Mouse (Mus musculus) lung, embryonic 15.5 days (tissue): ENCODE results near the gene 1810062G17Rik. TPM values are rescaled to one million over a fixed set of nuclear protein-coding genes. Genes with fewer than 3 reads are reported as not detected.

Experiments used
- ATAC-seq: fragments of 200-750 bp; cut with Nextera tagmentation; 2 replicates; pipeline ENCODE4 v1.8.0; 2017; ENCODE audit warnings: moderate number of reproducible peaks, borderline replicate concordance; ENCODE audit not compliant: low FRiP score, low TSS enrichment; ENCODE audit errors: extremely low read depth
- H3K27ac ChIP-seq: fragments of 300-500 bp; sonication (generic); 2 replicates; pipeline ENCODE4 v1.5.1; 2015; ENCODE audit warnings: moderate library complexity, mild to moderate bottlenecking, inconsistent platforms
- H3K27me3 ChIP-seq: fragments of 300-500 bp; sonication (generic); 2 replicates; pipeline ENCODE4 v1.6.1; 2015; ENCODE audit warnings: inconsistent platforms
- H3K36me3 ChIP-seq: fragments of 300-500 bp; sonication (generic); 2 replicates; pipeline ENCODE4 v1.6.1; 2015; ENCODE audit warnings: inconsistent platforms
- H3K4me1 ChIP-seq: fragments of 300-500 bp; sonication (generic); 2 replicates; pipeline ENCODE4 v1.6.1; 2015; ENCODE audit warnings: inconsistent platforms
- H3K4me2 ChIP-seq: fragments of 300-500 bp; sonication (generic); 2 replicates; pipeline ENCODE4 v1.6.1; 2015; ENCODE audit warnings: inconsistent platforms, mild to moderate bottlenecking, moderate library complexity
- H3K4me3 ChIP-seq: fragments of 300-500 bp; sonication (generic); 2 replicates; pipeline ENCODE4 v1.5.1; 2015; ENCODE audit warnings: mild to moderate bottlenecking, inconsistent platforms
- H3K9ac ChIP-seq: fragments of 300-500 bp; sonication (generic); 2 replicates; pipeline ENCODE4 v1.6.1; 2015; ENCODE audit warnings: inconsistent platforms
- H3K9me3 ChIP-seq: fragments of 300-500 bp; sonication (generic); 2 replicates; pipeline ENCODE4 v1.6.1; 2016; ENCODE audit warnings: inconsistent platforms
- WGBS: fragments of 180-500 bp; shearing (Covaris S2); methylation state at CpG from one replicate; pipeline ENCODE4 v1.1.7; 2015; 5-methylcytosine and 5-hydroxymethylcytosine counted together
- polyA plus RNA-seq: library from polyadenylated mRNA; unstranded; fragments of >200 nt; fragmentation: Nextera tagmentation; extraction: Ambion mirVana; gene quantifications from 2 replicates; pipeline ENCODE4 v1.2.1, GENCODE M21; 2015

1810062G17Rik gene
- polyA plus RNA-seq: 2.6 and 2.9 TPM in 2 replicates

DNA sequence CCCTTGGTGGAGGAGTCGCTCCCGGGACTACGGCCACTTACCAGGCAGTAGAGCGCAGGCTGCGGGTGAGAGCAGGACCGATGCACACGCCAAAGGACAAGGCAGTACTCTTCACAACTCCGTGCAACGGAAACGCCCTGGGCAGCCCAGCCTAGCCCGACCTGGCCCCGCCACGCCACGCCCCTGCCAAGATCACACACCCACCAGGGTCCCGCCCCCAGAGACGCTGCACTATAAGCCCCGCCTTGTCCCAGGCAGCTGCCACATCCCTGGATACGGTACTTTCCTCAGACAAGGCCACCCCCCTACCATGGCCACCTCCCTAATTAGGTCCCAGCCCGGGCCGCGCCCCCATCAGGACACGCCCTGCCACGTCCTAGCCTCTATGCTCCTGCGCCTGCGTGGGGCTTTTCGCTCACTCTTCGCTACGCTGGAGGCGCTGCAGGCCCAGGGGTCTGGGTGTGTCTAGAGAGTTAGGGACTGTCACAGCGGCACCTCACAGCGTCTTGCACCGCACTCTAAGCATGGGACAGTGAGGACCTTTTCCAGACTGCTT is at the start of gene 1810062G17Rik, which contains the start of gene Anxa5:
1810062G17Rik (plus strand) TSS at position 406 of the 556 bp plus-strand sequence.
Anxa5 (minus strand) TSS at position 363 of the 556 bp plus-strand sequence.
- Histone ChIP-seq H3K4me3 (peak within 1 kb of the TSS; percentile 82), H3K4me1 (peaks cover 18% of the 10 kb centered on the region), H3K9ac (peak within 1 kb of the TSS; percentile 84), H3K27me3 (no peaks in the 10 kb centered on the region), H3K4me2 (peak within 1 kb of the TSS; percentile 79), H3K27ac (peak within 1 kb of the TSS; percentile 90), H3K36me3 (no peaks in the 10 kb centered on the region), H3K9me3 (no peaks in the 10 kb centered on the region)
- peak; percentile 99 for ATAC-seq
- under 1% methylated on average over 32 of the region's 32 CpGs for WGBS

DNA sequence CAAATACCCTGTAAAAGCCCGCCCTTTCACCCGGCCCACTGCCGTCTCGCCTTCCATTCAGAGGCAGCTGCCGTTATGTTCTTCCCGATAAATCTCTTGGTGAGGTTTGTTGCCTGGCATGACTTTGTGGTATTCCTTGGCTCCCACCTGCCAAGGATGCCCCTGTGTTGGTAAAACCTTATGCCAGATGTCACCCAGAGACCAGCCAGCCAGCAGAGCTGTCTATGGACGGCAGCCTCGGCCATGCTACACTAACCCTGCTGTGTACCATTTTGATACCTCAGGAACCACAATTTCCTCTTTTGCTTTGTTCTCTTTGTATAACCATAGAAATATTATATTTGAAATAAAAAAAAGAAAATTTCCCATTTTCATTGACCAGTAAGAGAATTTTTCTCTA is 48.4 kb upstream of the 1810062G17Rik start:
- no peaks in the 10 kb centered on the region for H3K4me1 ChIP-seq
- ATAC-seq: no peak
- WGBS: 92% methylated on average over 8 of the region's 8 CpGs

DNA sequence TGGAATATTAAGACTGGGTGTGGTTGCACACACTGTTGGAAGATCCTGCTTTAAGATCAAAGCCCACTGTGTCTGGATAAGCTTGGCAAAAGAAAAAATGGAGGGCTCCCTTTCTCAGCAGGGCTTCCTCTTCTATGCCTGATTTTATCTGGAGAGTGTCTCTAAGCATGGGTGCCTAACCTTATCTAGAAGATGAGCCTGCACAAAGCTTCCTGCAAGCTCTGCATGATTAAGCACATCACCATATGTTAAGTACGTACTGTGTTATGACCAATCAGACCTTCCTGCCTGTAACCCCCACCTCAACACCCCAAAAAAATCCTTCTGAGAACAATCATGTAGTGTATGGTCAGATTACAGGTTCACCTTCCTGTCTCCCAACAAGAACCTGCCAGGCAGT is 45.4 kb upstream of the 1810062G17Rik start:
- no peak overlapping the region for H3K4me3 ChIP-seq
- no peaks in the 10 kb centered on the region for H3K9me3 ChIP-seq
- 85% methylated on average over 1 of the region's 1 CpGs for WGBS

More for the DNA sequence above, 48.4 kb upstream of the 1810062G17Rik start:
- Histone ChIP-seq H3K4me3 (no peak overlapping the region), H3K4me2 (no peak overlapping the region), H3K9ac (no peak overlapping the region), H3K36me3 (no peaks in the 10 kb centered on the region), H3K9me3 (no peaks in the 10 kb centered on the region), H3K27me3 (no peaks in the 10 kb centered on the region), H3K27ac (no peak overlapping the region)

DNA sequence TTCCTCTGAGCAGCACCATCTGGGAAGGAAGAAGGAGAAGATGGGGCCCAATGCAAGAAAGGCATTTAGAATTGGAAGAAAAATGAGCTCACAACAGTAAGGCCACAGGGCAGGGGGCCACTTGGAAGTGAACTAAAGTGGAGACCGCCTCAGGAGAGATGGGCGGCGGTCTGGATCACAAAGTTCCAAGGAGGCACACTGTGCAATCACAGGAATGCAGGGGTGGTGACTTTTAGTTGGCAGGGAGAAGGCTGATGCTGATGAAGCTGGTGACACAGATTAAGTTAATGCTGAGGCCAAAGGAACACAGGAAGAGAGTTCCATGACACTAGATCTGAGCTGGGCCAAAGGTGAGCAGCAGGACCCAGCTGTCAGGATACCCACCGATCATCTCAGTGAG is 35.5 kb upstream of the 1810062G17Rik start:
- 0 out of 2 replicates have a peak, but pooled peaks cover 8% of the 10 kb centered on the region for H3K4me1 ChIP-seq
- H3K4me3 ChIP-seq: no peak overlapping the region
- 41% methylated on average over 4 of the region's 4 CpGs for WGBS
- 0 out of 2 replicates have a peak, but pooled peaks have one; percentile 12 for ATAC-seq
- no peak overlapping the region for H3K27ac ChIP-seq
- no peak overlapping the region for H3K9ac ChIP-seq
- H3K4me2 ChIP-seq: no peak overlapping the region
- no peaks in the 10 kb centered on the region for H3K9me3 ChIP-seq
- H3K27me3 ChIP-seq: no peaks in the 10 kb centered on the region
- no peaks in the 10 kb centered on the region for H3K36me3 ChIP-seq

More for the DNA sequence above, 45.4 kb upstream of the 1810062G17Rik start:
- no peaks in the 10 kb centered on the region for H3K36me3 ChIP-seq
- no peaks in the 10 kb centered on the region for H3K27me3 ChIP-seq
- H3K27ac ChIP-seq: no peak overlapping the region
- H3K4me2 ChIP-seq: no peak overlapping the region
- ATAC-seq: no peak
- no peak overlapping the region for H3K9ac ChIP-seq
- H3K4me1 ChIP-seq: no peaks in the 10 kb centered on the region

DNA sequence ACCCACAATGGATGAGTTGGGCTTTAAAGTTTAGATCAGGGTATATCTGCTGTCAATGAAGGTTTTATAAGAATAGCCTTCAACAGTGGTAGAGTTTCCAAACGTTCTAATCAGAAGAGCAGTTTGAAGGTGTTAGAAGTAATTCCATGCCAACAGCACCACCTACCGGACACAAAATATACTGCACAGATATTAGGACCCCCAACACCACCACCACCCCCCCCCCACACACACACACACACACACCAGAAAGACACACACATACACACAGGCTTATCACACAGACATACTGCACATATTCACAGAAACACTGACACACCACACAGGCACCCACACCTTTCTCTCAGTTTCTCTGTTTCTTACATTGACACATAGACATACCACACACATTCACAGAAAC is 33.3 kb upstream of the 1810062G17Rik start:
- no peak overlapping the region for H3K4me2 ChIP-seq
- WGBS: 0% methylated on average over 2 of the region's 2 CpGs
- H3K9ac ChIP-seq: no peak overlapping the region
- no peaks in the 10 kb centered on the region for H3K27me3 ChIP-seq
- no peak overlapping the region for H3K4me3 ChIP-seq
- no peak overlapping the region for H3K27ac ChIP-seq
- no peaks in the 10 kb centered on the region for H3K9me3 ChIP-seq
- 0 out of 2 replicates have a peak, but pooled peaks cover under 1% of the 10 kb centered on the region for H3K36me3 ChIP-seq
- peak; percentile 40; the same call in 1 of the 2 replicates for ATAC-seq
- H3K4me1 ChIP-seq: 0 out of 2 replicates have a peak, but pooled peaks cover 8% of the 10 kb centered on the region

DNA sequence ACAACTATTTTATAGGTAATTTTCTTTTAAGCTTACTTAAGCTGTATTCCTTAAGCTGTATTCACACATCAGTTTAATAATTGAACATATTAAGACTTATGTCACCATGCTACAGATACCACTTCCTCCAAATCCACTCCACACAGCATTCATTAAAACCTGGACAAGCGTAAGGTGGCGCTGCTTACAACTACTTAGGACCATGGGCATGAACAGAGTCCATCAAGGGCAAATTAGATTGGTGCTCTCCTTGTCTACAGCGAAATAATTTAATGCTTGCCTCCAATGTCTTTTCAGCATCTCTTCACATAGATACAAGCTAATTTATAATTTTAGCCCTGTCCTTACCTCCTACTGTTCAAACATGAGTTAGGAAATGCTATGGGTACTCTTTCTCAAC is 29.7 kb upstream of the 1810062G17Rik start:
- WGBS: 92% methylated on average over 3 of the region's 3 CpGs
- H3K4me2 ChIP-seq: no peak overlapping the region

DNA sequence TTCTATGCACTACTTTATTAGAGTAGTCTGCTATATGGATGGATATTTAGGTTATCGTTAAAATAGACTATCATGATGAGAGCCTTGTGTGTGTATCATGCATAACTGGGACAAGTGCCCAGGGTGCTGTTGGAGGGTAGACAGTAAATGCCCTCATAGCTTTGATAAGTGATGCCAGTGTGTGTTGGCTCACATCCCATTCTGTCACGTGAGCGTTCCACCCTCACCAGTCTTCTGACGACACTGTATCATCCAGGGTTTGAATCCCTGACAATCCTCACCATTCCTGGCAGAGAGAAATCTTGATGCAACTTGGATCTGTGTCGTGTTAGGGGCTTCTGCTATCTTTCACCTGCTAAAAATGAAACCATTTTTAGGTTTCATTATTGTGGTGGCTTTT is 29.2 kb upstream of the 1810062G17Rik start:
- no peak overlapping the region for H3K27ac ChIP-seq
- 69% methylated on average over 5 of the region's 5 CpGs for WGBS
- no peak overlapping the region for H3K9ac ChIP-seq
- H3K9me3 ChIP-seq: no peaks in the 10 kb centered on the region
- H3K27me3 ChIP-seq: no peaks in the 10 kb centered on the region
- peaks cover 33% of the 10 kb centered on the region for H3K36me3 ChIP-seq
- H3K4me3 ChIP-seq: no peak overlapping the region
- ATAC-seq: no peak
- H3K4me1 ChIP-seq: no peaks in the 10 kb centered on the region
- no peak overlapping the region for H3K4me2 ChIP-seq

More for the DNA sequence above, 29.7 kb upstream of the 1810062G17Rik start:
- H3K36me3 ChIP-seq: peaks cover 28% of the 10 kb centered on the region
- no peak overlapping the region for H3K9ac ChIP-seq
- no peak overlapping the region for H3K27ac ChIP-seq
- H3K4me3 ChIP-seq: no peak overlapping the region
- H3K27me3 ChIP-seq: no peaks in the 10 kb centered on the region
- no peaks in the 10 kb centered on the region for H3K9me3 ChIP-seq
- H3K4me1 ChIP-seq: no peaks in the 10 kb centered on the region
- ATAC-seq: no peak

DNA sequence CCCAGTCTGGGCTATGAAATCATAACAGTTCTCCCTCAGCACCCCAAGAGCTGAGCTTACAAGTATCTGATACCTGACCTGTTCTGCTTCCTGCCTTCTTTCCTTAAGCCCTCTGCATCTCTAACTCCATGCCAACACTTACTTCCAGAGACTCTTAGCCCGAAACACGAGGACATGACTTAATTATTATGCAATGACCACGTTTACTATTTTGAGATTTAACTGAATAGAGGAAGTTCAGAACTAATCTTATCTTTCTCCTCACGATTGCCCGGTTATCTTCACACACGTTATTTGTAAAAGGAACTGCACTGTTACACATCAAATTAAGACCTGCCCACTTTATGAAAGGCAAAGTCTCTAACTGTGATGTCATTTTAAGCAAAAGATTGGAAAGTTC is 28.8 kb upstream of the 1810062G17Rik start:
- no peak overlapping the region for H3K9ac ChIP-seq
- no peak overlapping the region for H3K4me3 ChIP-seq
- no peak overlapping the region for H3K4me2 ChIP-seq
- 40% methylated on average over 6 of the region's 6 CpGs for WGBS
- H3K27ac ChIP-seq: no peak overlapping the region
- no peaks in the 10 kb centered on the region for H3K4me1 ChIP-seq
- no peaks in the 10 kb centered on the region for H3K27me3 ChIP-seq
- peaks cover 37% of the 10 kb centered on the region for H3K36me3 ChIP-seq
- no peak for ATAC-seq
- no peaks in the 10 kb centered on the region for H3K9me3 ChIP-seq

DNA sequence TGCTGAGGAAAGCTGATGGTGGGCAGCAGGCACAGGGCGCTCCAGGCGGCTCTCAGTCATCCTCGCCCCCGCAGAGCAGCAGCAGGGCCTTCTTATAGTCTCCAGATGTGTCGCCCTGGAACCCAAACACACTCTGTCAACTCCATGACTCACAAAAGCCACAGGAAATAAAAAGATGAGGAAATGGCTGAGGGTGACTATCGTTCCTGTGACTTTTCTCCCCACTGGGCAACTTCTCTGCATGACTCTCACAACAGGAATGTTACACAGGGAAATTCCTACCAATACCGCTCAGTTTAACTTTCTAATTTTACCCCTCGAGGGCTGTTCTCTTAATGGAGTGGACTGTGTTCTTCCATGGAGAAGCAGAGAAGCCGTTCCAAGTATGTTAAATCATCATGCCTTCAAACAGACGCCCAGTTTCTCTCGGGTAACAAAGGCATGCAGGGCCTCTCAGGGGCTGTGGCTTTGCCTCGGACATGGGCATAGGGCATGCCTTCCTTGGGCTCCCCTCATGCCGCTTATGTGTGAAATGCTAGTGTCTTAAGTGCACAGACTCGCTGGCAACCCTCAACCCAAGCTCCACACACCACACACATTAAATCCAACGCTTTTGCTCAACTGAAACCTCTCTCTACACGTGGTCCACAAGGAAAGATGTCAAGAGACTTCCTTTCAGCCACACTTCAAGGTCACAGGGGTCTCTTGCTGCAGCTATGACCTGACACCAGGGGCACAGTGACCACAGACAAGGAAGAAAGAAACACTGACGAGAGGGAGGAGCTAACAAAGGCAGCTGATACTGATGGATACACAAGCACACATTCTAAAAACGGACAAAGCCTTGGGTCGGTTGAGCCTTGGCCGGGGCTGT is 26.2 kb upstream of the 1810062G17Rik start:
- Histone ChIP-seq H3K4me1 (no peaks in the 10 kb centered on the region), H3K9me3 (no peaks in the 10 kb centered on the region), H3K4me2 (no peak overlapping the region), H3K36me3 (peaks cover 51% of the 10 kb centered on the region), H3K27ac (0 out of 2 replicates have a peak overlapping the region, but pooled peaks have one; percentile 24), H3K9ac (no peak overlapping the region), H3K27me3 (no peaks in the 10 kb centered on the region), H3K4me3 (no peak overlapping the region)
- WGBS: 39% methylated on average over 20 of the region's 20 CpGs
- ATAC-seq: peak; percentile 35

DNA sequence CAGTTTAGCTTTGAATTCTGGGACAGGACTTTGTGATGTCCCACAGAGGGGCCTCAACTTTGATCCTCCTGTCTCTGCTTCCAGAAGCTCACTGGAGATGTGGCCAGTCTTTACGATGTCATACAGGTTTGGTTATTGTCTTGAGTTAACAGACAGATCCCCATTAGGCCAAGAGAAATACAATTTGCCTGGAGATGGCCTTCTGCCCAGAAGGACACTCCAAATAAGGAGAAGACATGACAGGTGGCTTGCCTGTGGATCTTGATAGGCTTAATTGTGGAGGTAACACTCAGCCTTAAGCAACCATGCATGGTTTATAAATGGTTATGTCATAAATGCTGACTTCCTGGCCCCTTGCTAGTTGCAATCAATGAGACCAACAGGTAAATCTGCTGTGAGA is 23.2 kb upstream of the 1810062G17Rik start:
- no peak overlapping the region for H3K4me3 ChIP-seq
- no peak overlapping the region for H3K27ac ChIP-seq
- H3K9ac ChIP-seq: no peak overlapping the region
- WGBS: 74% methylated on average over 1 of the region's 1 CpGs
- H3K27me3 ChIP-seq: no peaks in the 10 kb centered on the region
- no peaks in the 10 kb centered on the region for H3K4me1 ChIP-seq
- H3K36me3 ChIP-seq: peaks cover 73% of the 10 kb centered on the region
- H3K9me3 ChIP-seq: no peaks in the 10 kb centered on the region
- H3K4me2 ChIP-seq: no peak overlapping the region
- ATAC-seq: no peak

DNA sequence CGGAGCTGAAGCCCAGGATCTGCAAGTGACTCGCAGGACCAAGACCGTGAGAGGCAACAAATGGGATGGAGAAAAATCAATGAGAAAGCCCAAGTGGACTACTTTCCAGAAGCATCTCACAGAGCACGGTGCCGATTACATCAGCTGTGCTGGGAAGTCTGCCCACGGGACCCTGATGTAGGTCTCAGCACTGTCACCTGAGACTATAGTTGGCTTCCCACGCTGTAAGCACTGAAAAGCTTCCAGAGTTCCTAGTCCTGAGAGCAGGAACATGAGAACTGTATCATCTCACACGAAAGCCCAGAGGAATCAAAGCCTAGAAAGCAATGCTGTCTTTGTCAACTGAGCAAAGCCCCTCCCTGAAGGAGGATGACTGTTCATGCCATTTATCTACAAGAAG is 20.6 kb upstream of the 1810062G17Rik start:
- Histone ChIP-seq H3K4me1 (no peaks in the 10 kb centered on the region), H3K4me2 (no peak overlapping the region), H3K36me3 (peaks cover 75% of the 10 kb centered on the region), H3K4me3 (no peak overlapping the region), H3K27ac (no peak overlapping the region), H3K9me3 (no peaks in the 10 kb centered on the region), H3K9ac (no peak overlapping the region), H3K27me3 (no peaks in the 10 kb centered on the region)
- WGBS: 90% methylated on average over 8 of the region's 8 CpGs
- ATAC-seq: no peak

DNA sequence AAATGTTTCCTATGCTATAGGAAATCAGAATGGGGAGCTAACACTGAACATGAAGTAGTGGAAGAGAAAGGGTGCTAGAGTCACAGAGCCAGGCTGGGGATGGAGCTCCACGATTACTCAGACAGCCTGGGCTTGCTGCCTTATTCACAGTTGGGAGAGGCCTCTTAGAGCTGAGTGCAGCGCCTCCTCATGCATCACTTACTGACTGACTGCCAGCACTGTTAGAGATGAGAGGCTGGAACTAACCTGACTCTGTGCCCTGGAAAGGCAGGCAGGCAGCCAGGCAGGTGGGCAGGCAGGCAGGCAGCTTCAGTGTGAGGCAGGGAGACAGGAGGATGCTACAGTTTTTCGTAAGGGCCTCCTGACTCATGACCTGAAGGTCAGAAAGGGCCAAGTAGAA is 20.2 kb upstream of the 1810062G17Rik start:
- Histone ChIP-seq H3K4me1 (no peaks in the 10 kb centered on the region), H3K4me3 (no peak overlapping the region), H3K4me2 (no peak overlapping the region), H3K27me3 (no peaks in the 10 kb centered on the region), H3K9ac (no peak overlapping the region), H3K36me3 (peaks cover 74% of the 10 kb centered on the region), H3K9me3 (no peaks in the 10 kb centered on the region), H3K27ac (no peak overlapping the region)
- ATAC-seq: no peak
- WGBS: 66% methylated on average over 3 of the region's 3 CpGs
